Mouse (Mus musculus) limb, embryonic 10.5 days (tissue): ENCODE results near the gene Tmem189. TPM values are rescaled to one million over a fixed set of nuclear protein-coding genes. Genes with fewer than 3 reads are reported as not detected.

Source experiments
- DNase-seq: peaks from one replicate; pipeline ENCODE4 v3.0.0-alpha.2; 2017; ENCODE audit warnings: low spot score
- H3K27ac ChIP-seq: fragments of 300-500 bp; sonication (generic); 2 replicates; pipeline ENCODE4 v1.5.1; 2016; ENCODE audit warnings: mild to moderate bottlenecking
- H3K27me3 ChIP-seq: fragments of 300-500 bp; sonication (generic); 2 replicates; pipeline ENCODE4 v1.6.1; 2016; ENCODE audit warnings: low read depth, mild to moderate bottlenecking; ENCODE audit not compliant: poor library complexity, severe bottlenecking
- H3K36me3 ChIP-seq: fragments of 300-500 bp; sonication (generic); 2 replicates; pipeline ENCODE4 v1.6.1; 2016; ENCODE audit warnings: mild to moderate bottlenecking, moderate library complexity
- H3K4me1 ChIP-seq: fragments of 300-500 bp; sonication (generic); 2 replicates; pipeline ENCODE4 v1.6.1; 2016
- H3K4me3 ChIP-seq: fragments of 300-500 bp; sonication (generic); 2 replicates; pipeline ENCODE4 v1.5.1; 2016; ENCODE audit warnings: mild to moderate bottlenecking, moderate library complexity
- H3K9me3 ChIP-seq: fragments of 300-500 bp; sonication (generic); replicated peaks from 2 replicates; pipeline ENCODE4 v1.6.1; 2016; ENCODE audit warnings: mild to moderate bottlenecking
- WGBS: fragments of 180-500 bp; shearing (Covaris S2); methylation state at CpG from one replicate; pipeline ENCODE4 v1.1.7; 2016; 5-methylcytosine and 5-hydroxymethylcytosine counted together
- polyA plus RNA-seq: library from polyadenylated mRNA; unstranded; fragments of >200 nt; fragmentation: Nextera tagmentation; extraction: Ambion mirVana; gene quantifications from 2 replicates; pipeline ENCODE4 v1.2.1, GENCODE M21; 2016

The Tmem189 gene
- polyA plus RNA-seq, 1 experiment from 2014 or later, result 43.2 TPM

GRCm38 (mm10) chr2:167631591-167632448 lies 57.8 kb downstream of the Tmem189 start, which contains the start of gene Ube2v1:
TSS of gene Ube2v1 (minus strand) at chr2:167632095.
- Histone ChIP-seq H3K36me3 (peaks cover 31% of the 10 kb centered on the region), H3K27me3 (no peaks in the 10 kb centered on the region), H3K4me1 (peaks cover 56% of the 10 kb centered on the region), H3K9me3 (no peaks in the 10 kb centered on the region), H3K4me3 (peak within 1 kb of the TSS; percentile 87), H3K27ac (peak within 1 kb of the TSS; percentile 97)
- peak; percentile 98 for DNase-seq
- WGBS, result 1% methylated on average over 86 of the region's 87 CpGs

GRCm38 (mm10) chr2:167631181-167631590 lies 58.4 kb downstream of the Tmem189 start:
- Histone ChIP-seq H3K9me3 (no peaks in the 10 kb centered on the region), H3K36me3 (peaks cover 33% of the 10 kb centered on the region), H3K4me1 (peaks cover 56% of the 10 kb centered on the region), H3K4me3 (peak overlapping the region; percentile 87), H3K27ac (peak overlapping the region; percentile 97), H3K27me3 (no peaks in the 10 kb centered on the region)
- whole genome bisulfite sequencing, result under 1% methylated on average over 31 of the region's 31 CpGs
- DNase-seq, result no peak

DNA sequence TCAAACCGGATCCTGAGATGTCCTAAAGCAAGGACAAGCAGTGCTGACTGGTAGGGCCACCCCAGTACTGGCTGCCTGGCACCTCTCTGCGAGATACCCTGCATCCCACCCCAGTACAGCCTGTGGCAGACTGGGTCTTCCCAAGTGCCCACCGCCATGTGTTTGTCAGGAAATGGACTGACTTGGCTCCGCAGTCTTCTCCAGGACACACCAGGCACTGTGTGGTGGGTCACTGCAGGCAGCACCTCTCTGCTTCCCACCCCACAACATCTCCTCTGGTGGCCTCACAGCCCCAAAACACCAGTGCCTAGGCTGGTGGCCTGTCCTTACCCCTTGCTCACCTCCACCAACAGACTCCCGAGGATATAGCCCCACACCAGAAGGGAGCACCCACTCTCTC lies 59.2 kb downstream of the Tmem189 start:
- Histone ChIP-seq H3K27ac (peak overlapping the region; percentile 97), H3K4me3 (peak overlapping the region; percentile 87), H3K36me3 (peaks cover 39% of the 10 kb centered on the region), H3K4me1 (peaks cover 56% of the 10 kb centered on the region), H3K9me3 (no peaks in the 10 kb centered on the region), H3K27me3 (no peaks in the 10 kb centered on the region)
- DNase-seq, result no peak
- 76% methylated on average over 5 of the region's 5 CpGs for WGBS

GRCm38 (mm10) chr2:167629665-167630209 lies 59.9 kb downstream of the Tmem189 start:
- WGBS, result 87% methylated on average over 11 of the region's 11 CpGs
- peak overlapping the region; percentile 87 for H3K4me3 ChIP-seq
- H3K9me3 ChIP-seq, result no peaks in the 10 kb centered on the region
- H3K27ac ChIP-seq, result no peak overlapping the region
- no peak for DNase-seq
- peaks cover 56% of the 10 kb centered on the region for H3K4me1 ChIP-seq
- no peaks in the 10 kb centered on the region for H3K27me3 ChIP-seq
- H3K36me3 ChIP-seq, result peaks cover 40% of the 10 kb centered on the region

- 90% methylated on average over 4 of the region's 4 CpGs for WGBS
- H3K36me3 ChIP-seq, result peaks cover 40% of the 10 kb centered on the region
- H3K27me3 ChIP-seq, result no peaks in the 10 kb centered on the region
- peaks cover 47% of the 10 kb centered on the region for H3K4me1 ChIP-seq
- H3K4me3 ChIP-seq, result no peak overlapping the region
- H3K27ac ChIP-seq, result no peak overlapping the region
- H3K9me3 ChIP-seq, result no peaks in the 10 kb centered on the region
- no peak for DNase-seq
Observed at GRCm38 (mm10) chr2:167628872-167629271, 60.8 kb downstream of the Tmem189 start.

GRCm38 (mm10) chr2:167627019-167627418 lies 62.6 kb downstream of the Tmem189 start:
- H3K27ac ChIP-seq, result no peak overlapping the region
- DNase-seq, result no peak
- peaks cover 52% of the 10 kb centered on the region for H3K36me3 ChIP-seq
- no peak overlapping the region for H3K4me3 ChIP-seq
- H3K27me3 ChIP-seq, result no peaks in the 10 kb centered on the region
- WGBS, result 89% methylated on average over 7 of the region's 7 CpGs
- no peaks in the 10 kb centered on the region for H3K9me3 ChIP-seq
- H3K4me1 ChIP-seq, result peaks cover 38% of the 10 kb centered on the region

DNA sequence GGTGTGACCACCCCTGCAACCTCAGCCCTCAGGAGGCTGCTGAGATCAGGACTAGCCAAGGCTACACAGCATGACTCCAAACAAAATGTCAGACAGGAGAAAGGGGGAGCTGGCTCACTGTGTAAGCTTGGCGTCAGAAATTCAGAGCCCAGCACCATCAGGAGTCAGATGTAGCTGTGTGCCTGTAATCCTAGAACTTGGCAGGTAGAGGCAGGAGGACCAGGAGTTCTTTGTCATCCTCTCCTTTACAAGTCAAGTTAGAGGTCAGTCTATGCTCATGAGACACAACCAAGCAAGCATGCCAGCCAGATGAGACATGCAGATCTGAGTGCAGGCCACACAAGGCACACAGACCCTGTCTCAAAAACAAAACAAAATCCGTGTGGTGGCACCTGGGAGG lies 64.0 kb downstream of the Tmem189 start:
- Histone ChIP-seq H3K4me1 (peaks cover 39% of the 10 kb centered on the region), H3K36me3 (peaks cover 63% of the 10 kb centered on the region), H3K4me3 (no peak overlapping the region), H3K27ac (no peak overlapping the region), H3K9me3 (no peaks in the 10 kb centered on the region), H3K27me3 (no peaks in the 10 kb centered on the region)
- 49% methylated on average over 2 of the region's 2 CpGs for WGBS
- DNase-seq, result no peak

GRCm38 (mm10) chr2:167624368-167625075 lies 65.1 kb downstream of the Tmem189 start:
- no peak for DNase-seq
- H3K4me1 ChIP-seq, result peaks cover 28% of the 10 kb centered on the region
- no peak overlapping the region for H3K27ac ChIP-seq
- peaks cover 60% of the 10 kb centered on the region for H3K36me3 ChIP-seq
- H3K4me3 ChIP-seq, result no peak overlapping the region
- H3K27me3 ChIP-seq, result no peaks in the 10 kb centered on the region
- no peaks in the 10 kb centered on the region for H3K9me3 ChIP-seq
- WGBS, result 93% methylated on average over 6 of the region's 6 CpGs

GRCm38 (mm10) chr2:167622965-167623364 lies 66.7 kb downstream of the Tmem189 start:
- no peak for DNase-seq
- no peaks in the 10 kb centered on the region for H3K9me3 ChIP-seq

GRCm38 (mm10) chr2:167622352-167622751 lies 67.3 kb downstream of the Tmem189 start:
- peaks cover 17% of the 10 kb centered on the region for H3K4me1 ChIP-seq
- peaks cover 57% of the 10 kb centered on the region for H3K36me3 ChIP-seq
- H3K9me3 ChIP-seq, result no peaks in the 10 kb centered on the region
- no peaks in the 10 kb centered on the region for H3K27me3 ChIP-seq
- WGBS, result 89% methylated on average over 13 of the region's 13 CpGs
- no peak overlapping the region for H3K4me3 ChIP-seq
- DNase-seq, result no peak
- no peak overlapping the region for H3K27ac ChIP-seq

More at GRCm38 (mm10) chr2:167622965-167623364, 66.7 kb downstream of the Tmem189 start:
- 88% methylated on average over 5 of the region's 5 CpGs for WGBS
- no peak overlapping the region for H3K27ac ChIP-seq
- no peak overlapping the region for H3K4me3 ChIP-seq
- peaks cover 20% of the 10 kb centered on the region for H3K4me1 ChIP-seq
- H3K27me3 ChIP-seq, result no peaks in the 10 kb centered on the region
- H3K36me3 ChIP-seq, result peaks cover 57% of the 10 kb centered on the region

- DNase-seq, result no peak
- no peaks in the 10 kb centered on the region for H3K9me3 ChIP-seq
- H3K36me3 ChIP-seq, result peaks cover 58% of the 10 kb centered on the region
- no peaks in the 10 kb centered on the region for H3K27me3 ChIP-seq
- H3K4me1 ChIP-seq, result peaks cover 14% of the 10 kb centered on the region
- H3K4me3 ChIP-seq, result no peak overlapping the region
- 84% methylated on average over 9 of the region's 9 CpGs for WGBS
- H3K27ac ChIP-seq, result no peak overlapping the region
Observed at GRCm38 (mm10) chr2:167621255-167622087, 68.2 kb downstream of the Tmem189 start.

- no peaks in the 10 kb centered on the region for H3K27me3 ChIP-seq
- 81% methylated on average over 4 of the region's 4 CpGs for WGBS
- H3K4me3 ChIP-seq, result no peak overlapping the region
- H3K36me3 ChIP-seq, result peaks cover 84% of the 10 kb centered on the region
- no peak for DNase-seq
- H3K27ac ChIP-seq, result no peak overlapping the region
- no peaks in the 10 kb centered on the region for H3K9me3 ChIP-seq
- peaks cover 13% of the 10 kb centered on the region for H3K4me1 ChIP-seq
Observed at GRCm38 (mm10) chr2:167617472-167617871, 72.2 kb downstream of the Tmem189 start.
